Mouse (Mus musculus) kidney, postnatal 4 days (tissue): Measurements from ENCODE around the gene Tmem200a.

Experiments used
- DNase-seq, 2 experiments: peaks; one replicate each; pipeline ENCODE4 v3.0.0; 2021; ENCODE audit warnings: mixed read lengths in 2 of 2

Gene Tmem200a

DNA sequence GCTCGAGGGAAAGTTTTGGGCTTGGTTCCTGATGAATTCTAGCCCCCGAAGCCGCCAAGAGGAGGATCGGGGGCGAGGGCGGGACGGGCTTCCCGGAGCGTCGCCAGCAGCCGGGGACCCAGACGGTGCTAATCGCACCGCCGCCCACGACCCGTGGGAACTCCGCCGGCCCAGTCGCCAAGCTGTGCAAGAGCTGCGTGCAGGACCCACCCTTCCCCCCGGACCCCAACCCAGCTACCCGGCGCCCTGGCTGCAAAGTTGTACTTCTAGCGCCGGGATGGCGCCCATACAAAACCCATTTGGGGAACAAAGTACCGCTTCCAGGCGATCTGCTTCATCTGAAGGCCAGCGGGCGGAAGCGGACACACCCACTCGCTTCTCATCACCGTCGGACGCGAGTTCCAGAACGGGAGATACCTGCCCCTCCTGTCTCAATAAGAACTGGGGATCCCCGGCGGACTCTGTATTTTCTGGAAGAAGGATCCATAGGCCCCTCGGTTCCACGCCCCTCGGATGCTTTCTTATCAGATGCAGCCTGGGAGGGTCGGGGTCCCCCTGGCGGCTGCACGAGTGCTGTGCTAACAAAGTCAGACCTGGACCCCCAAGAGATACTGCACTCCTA is at the start of gene Tmem200a:
Tmem200a (minus strand) TSS at position 532 of the 622 bp plus-strand sequence.
- peak; percentile 80 to 86 for DNase-seq

DNA sequence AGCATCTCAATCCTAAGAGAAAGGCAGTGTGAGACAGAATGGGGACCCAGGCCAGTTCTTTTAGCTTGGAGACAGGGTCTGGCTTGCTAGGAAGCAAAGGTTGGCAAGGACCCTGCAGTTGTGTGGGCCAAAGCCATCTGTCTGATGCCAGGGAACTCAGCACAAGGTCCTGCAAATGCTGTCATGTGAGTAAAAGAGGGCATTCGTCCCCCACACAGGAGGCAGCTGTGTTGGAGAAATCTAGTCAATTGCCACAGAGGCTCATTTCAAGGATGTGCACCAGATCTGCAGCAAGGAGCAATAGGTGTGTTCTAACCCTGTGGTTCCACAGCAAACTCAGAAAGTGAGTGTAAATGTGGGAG is 41.0 kb upstream of the Tmem200a start:
- DNase-seq: no peak

DNA sequence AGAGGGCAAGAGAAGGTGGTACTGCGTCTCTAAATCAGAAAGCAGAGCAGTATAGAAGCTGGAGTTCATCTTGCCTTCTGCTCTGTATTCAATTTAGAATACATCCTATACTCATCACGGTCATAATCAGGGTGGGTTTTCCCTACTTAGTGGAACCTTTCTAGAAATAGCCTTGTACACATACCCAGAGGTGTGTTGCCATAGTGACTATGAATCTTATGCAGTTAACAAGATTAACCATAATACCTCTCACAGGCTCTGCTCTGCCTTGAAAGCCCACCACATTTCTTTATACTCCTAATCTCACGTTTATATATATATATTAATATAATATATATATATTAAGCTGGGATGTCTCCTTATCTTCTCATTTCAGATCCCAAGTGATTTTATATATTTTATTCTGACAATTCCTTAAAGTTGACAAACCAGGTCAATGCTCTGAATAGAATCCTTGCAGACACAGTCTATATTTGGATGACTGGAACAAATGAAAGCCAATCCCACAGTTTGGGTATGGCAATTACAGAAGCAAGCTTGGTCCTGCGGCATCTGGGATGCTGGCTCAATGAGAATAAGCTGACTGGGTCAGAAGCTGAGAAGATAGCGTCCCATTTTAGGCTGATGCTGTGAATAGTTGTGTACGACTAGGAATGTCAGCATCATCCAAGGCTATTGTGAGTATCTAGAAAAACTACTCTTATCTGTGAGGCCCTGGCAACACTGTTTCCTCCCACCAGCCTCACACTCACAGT is 40.4 kb upstream of the Tmem200a start:
- no peak for DNase-seq

DNA sequence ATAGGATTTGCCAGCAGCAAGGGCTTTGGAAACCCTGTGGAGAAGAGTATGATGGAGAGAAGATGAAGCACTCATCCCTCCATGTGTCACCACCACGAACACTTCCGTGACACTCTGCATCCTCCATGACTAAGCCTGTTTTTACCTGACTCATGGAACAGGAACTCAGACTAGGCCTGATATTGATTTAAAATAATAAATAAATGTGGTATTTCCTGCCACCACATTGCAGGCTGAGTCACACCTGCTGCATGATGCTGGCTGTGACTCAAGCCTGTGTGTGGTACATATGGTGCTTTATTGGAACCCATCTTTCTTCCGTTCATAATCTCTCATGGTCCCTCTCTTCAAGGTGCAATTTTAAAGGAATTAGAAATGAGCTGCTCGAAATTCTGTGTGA is 35.6 kb upstream of the Tmem200a start:
- DNase-seq: no peak

DNA sequence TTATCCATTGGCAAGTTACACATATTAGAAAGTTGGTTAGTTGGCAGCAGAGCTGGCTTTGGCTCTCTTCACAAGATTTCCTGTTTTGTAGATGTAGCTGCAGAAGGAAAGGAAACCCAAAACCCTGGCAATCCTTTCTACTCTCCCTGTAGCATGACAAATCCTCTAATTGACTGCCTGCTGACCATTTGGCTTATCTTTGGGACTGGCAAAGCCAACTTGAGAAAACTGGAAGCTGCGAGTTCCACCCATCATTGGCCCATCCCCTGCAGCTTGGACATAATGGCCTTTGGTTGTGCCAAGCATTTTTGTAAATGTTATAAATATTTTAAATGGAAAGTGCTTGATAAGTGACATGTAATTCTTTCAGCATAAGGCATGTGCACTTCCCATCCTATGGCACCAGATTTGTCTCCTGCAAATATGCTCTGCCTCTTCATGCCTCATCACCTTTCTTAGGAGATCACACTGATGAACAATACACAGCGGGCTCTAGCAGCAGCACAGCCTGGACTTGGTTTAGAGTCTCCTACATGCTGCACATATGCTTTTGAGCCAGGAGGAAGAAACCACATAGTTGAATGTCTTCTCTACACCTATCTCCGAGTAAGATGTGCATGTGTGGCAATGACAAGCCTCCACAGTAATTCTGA is 24.6 kb upstream of the Tmem200a start:
- no peak for DNase-seq

DNA sequence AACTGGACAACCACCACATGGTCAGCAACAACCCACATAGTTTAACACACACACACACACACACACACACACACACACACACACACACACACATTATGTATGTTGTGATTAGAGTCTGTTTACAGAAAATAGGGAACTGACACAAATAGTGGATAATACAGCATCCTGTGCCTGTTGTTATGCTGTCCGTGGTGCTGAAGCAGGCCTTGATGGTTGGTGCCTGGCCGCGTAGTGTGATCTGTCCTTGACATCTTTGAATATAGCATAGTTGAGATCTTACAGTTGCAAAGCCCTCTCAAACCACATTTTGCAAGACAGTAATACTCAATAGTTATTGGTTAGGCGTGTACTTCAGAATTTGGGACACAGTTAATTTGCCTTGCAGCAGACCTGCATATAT is 3.2 kb upstream of the Tmem200a start:
- peak; percentile 44 to 55 for DNase-seq

DNA sequence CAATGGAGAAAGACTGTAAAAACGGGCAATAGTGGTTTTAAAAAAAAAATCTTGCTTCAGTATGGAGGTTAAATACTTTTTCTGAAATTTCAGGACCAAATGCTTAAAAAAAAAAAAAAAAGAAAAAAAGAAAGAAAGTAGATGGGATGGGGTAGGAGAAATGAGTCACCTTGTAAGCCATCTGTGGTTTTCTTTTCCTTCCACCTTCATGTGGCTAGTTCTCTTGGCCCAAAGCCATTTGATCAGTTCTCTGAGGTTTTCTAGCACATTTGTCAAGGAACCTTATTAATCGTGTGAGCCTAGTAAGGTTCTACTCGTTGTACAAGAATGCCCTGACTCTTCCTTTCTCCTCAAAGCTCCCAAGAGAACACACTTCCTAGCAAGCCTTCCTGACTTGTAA is 826 bp upstream of the Tmem200a start:
- DNase-seq: no peak

DNA sequence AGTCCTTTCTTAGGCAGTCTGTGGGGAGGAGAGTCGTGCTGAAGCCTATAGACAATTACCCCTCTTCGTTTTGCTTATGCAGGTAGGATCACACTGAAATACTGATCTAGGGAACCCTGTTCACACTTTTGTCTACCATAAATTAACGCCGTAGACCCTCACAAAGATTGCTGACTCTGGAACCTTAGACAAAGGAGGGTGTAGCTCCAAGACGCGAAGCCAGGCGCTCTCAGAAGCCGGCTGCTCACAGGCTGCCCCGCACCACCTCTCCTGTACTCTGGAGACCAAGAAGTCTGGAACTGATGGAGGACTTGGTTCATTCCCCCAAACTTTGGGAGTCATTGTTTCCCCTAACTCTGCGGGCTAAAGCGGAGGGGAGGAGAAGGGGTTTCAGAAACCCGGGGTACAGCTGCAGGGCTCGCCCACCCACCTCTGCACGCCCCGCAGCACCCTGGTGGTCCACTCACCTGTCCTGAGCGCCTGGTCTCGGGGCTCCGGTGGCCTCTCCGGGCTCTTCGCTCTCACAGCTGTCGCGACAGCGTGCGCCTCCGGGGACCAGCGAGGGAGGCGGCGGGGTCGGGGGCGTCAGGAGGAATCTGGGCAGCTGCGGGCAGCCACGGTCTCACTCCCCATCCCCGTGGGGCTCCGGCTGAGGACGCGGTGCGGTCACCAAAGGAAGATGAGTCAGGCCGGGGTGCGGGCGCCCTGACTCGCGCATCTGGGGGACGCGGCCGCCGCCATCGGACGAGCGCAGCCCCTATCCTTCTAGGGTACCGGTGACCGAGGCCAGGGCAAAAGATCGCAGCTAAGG is 976 bp downstream of the Tmem200a start, which contains the start of gene Gm9767:
Gm9767 (plus strand) TSS at position 585 of the 811 bp plus-strand sequence.
- DNase-seq: peak; percentile 20 to 22

DNA sequence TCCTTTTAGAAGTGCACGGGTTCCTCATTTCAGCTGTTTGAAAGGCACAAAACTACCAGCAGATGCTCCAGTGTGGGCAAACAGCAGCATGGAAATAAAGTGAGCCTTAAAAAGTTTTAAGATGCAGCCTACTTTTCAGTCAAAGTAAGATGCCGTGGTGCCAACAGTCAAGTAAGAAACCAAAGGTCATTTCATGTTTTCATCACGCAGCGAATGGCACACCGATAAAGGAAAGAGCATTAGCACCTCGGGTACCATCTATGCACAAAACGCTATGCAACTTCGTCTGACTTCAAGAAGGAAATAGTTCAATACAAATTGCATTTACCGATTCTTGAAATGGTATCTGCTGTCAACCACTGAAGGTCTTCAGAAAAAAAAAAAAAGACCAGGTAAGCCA is 1.9 kb downstream of the Tmem200a start:
- DNase-seq: no peak

DNA sequence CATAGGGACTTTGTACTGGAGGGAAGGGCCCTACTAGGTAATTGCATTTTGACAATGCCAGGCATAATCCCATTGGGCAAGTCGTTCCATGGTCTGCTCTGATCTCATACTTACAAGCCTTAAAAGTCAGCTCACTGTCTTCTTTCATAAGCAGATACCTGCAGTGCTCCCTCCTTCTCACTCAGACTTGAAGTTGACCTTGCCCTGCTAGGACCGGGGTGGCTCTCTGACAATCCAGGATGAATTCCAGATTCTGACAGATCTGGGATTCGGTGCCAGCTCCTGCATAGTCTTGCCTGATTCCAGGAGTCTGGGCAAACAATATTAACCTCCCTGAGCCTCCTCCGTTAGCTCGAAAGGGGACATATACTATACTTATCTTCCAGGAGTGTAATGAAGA is 6.9 kb downstream of the Tmem200a start:
- DNase-seq: no peak

DNA sequence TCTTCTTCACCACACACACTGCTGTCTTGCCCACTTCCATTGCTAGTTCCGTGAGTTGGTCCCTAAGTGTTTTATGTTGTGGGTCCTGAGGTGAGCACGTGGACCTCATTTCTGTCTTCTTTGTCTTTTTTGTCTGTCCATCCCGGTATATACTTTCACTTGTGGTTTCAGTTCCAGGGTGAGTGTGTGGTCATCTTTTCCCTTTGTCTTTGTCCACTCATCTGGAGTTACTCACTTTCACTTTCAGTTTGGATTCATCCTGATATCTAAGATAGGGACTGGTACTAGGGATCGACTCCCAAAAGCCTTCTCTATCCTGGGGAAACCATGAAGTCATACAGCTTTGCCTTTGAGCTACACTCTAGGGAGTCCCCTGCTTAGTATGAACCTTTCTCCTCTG is 15.8 kb downstream of the Tmem200a start:
- no peak for DNase-seq

DNA sequence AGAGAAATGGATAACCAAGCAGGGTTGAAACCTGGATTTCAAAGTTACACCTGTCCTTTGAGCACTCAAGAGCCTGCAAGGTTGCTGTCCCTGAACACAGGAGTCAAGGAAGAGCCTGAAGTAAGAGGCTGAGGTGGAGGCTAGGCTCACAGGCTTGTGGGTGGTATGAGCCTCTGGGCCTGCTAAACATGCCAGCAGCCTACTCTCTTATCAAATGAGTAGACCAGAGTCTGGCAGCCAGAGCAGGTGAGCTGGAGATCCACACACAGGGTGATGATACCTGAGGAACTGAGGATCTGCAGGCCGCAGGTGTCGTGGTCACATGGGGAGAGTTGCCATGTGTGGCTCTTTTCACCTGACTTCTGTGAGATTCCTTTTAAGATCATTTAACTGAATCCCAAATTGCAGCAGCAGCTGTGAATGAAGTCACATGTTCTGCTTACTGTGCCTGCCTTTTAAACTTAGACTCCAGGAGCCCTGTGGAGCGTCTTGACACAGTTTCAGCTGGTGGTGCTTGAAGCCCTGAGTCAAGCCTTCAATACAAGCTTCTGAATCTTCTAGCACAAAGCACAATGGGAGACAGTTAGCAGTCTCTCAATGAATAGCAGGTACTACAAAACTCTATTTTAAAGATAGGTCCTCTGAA is 19.1 kb downstream of the Tmem200a start:
- no peak for DNase-seq

DNA sequence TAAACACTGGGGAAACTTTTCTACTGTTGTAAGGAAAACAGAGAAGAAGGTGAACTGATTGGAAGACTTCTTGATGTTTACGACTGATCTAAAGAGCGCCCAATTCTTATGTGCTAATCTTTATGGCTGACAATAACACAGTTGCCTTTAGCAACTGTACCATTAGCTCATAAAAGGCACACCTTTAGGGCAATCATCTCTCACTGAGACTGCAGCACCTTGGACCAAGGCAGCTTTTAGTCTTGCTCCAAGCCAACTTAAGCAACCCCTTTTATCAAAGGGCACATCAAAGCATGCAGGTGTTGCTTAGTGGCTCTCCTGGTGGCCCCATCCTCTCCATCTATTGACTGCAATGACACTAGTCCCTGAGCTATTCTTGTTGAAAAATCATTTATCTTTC is 27.7 kb downstream of the Tmem200a start:
- no peak for DNase-seq

DNA sequence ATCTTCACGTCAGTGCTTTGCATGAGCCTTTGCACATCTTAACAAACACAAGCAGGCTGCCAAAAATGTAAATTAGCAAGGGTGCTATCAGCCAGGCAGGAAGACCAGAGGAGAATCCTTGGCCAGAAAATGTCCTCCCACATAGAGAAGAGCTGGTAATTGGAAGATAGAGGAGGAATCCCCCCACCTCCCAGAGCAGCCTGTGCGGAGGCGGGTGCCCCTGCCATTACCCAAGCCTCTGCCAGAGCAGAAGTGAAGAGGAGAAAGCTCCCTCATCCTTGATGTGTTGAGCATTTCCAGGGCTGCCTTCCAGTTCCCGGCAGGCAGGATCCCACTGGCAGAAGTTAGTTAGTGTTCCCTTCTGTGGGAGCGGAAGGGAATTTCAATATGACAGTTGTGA is 43.9 kb downstream of the Tmem200a start:
- no peak for DNase-seq

DNA sequence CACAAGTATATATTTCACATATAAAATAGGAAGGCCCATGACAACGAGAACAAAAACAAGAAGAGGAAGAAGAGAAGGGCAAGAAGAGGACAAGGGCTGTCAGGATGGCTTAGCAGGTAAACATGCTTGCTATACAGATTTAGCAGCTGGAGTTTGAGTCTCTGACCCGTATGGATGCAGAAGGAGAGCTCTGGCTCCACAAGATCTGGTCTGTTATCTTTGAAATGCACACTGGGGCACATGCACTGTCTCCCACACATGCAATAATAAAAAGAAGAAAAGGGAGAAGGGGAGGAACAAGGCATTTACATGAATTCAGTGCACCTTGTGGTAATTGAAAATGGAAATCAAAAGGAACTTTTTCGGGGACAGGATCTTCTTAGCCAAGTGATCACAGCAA is 60.1 kb downstream of the Tmem200a start:
- no peak for DNase-seq

DNA sequence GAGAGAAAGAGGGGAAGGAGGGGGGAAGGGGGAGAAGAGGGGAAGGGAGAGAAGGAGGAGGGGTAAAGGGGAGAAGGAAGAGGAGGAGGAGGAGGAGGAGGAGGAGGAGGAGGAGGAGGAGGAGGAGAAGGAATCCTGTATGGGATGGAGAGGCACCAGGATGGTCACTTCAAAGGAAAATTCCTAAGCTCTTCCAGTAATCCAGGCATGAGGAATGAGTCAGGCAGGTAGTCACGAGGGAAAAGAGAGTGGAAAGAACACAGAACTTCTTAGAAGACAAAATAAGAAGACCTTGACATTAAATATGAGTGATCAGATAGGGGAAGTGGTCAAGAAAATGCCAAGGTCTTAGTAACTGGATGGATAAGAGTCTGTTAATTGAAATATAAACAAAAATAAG is 64.6 kb downstream of the Tmem200a start:
- no peak for DNase-seq

DNA sequence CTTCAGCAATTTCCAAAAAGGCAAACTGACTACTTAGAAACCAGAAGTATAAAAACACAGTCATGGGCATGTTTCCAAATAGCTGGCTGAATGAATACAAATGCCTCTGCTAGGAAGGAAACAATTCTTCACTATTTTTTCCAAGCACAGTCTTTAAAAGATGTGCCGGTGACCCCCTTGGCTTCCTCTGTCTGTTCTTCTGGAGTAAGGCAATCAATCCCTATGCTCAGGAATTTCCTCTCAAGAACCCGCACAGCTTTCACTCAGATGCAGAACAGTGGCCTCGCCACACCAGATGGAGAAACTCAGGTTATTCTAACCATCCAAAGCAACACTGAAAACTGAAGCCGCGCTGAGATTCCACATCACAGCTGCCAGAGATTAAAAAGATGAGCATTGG is 69.9 kb downstream of the Tmem200a start:
- DNase-seq: peak; percentile 44 to 62

DNA sequence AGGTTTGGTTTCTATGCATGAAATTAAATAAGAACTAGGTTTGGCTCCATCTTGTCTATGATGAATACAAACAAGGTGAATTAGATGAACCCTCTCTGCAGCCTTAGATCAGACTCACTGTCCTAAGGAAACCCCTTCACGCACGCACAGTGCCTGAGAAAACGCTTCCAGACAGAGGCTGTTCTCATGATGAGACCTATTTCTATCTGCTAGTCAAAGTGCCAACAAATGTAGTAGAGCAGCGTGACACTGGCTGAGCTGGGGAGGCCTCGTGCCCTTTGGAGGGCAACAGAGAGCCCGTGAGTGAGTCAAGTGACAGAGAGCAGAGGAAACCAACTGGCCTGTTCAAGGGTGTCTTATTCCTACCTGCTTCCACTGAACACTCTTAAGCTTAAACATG is 73.4 kb downstream of the Tmem200a start:
- no peak for DNase-seq

DNA sequence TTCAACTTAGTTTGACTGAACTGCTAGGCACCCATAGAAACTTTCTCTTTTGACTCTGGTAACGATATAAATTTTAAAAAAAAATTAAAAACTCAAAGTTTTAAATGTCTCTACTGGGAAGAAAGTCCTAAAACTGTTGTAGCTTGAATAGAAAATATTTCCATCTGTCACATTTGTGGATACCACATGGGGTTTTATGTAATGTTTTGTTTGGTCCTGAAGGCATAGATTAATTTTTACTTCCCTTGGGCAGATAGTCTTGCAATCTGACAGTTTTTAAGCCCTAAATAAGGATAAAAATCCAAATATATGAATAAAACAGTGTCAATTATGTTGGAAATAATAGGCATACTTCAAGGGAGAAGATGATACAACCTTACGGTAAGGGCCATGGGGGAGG is 78.0 kb downstream of the Tmem200a start:
- no peak for DNase-seq

DNA sequence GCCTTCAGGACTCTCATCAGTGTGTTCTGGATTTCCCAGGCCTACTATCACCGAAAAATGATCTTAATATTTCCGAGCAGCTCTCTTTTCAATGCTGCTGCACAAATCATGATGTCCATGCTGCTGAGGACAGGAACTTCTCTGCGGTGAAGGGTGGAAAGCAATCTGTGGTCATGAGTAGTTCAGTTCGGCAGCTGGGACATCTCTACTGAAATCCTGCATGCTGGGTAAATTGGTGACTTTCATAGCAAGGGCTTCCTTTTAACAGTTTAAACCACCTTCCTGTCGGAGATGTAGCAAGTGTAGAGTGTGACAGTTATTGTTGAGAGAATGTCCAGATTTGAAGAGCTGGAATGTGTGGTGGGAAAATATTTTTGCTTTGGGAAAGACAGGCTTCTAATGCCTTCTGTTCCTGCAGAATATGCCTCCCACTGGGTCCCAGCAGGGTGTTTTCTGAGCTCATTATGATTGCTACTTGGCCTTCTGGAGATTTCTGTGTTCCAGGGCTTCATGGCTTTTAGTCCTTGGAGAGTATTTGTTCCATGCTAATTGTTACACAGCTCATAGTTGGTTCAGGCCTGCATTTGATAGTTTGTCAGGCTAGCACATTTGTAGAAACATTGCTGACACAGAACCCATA is 79.4 kb downstream of the Tmem200a start:
- peak; percentile 5 to 29 for DNase-seq

DNA sequence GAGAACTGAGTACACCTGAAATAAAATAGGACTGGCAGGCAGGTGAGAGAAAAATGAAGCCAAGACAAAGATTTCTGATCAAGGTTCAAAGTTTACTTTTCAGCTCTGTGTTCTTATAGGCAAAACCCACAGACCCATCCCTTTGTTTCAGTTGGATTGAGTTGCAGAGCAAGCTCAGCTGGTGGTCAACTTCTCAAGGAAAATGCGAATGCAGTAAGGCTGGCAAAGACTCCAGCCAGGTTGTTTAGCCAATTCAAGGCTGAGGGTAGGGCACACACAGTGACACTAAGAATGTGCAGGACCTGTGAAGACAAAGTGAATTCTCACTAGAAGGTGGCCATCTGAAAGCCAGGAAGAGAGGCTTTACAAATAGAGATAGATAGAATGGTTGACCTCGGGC is 94.8 kb downstream of the Tmem200a start:
- no peak for DNase-seq

DNA sequence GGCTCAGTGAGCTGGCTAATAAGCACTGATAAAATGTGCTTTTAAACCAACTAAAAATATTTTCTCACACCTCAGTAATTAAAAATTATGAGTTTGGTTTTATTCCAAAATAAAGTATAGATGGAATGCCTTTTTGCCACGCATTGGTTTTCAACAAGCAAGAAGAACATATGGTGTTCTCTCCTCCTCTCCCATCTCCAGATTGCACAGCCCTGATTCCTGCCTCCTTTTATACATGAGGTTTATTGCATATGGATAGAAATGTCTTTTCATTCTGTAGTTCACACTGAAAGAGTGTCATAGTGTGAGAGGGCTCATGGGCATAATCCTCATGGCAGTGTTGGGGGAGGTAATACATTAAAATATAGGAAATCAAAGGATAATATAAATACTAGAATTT is 96.2 kb downstream of the Tmem200a start:
- no peak for DNase-seq
